Mouse (Mus musculus) spleen, postnatal 4 days (tissue): ENCODE data around the gene Sdc4.

Experiments used
- DNase-seq, 2 experiments: peaks; one replicate each; pipeline ENCODE4 v3.0.0; 2022; ENCODE audit warnings: low spot score in 2 of 2

Sdc4 gene

DNA sequence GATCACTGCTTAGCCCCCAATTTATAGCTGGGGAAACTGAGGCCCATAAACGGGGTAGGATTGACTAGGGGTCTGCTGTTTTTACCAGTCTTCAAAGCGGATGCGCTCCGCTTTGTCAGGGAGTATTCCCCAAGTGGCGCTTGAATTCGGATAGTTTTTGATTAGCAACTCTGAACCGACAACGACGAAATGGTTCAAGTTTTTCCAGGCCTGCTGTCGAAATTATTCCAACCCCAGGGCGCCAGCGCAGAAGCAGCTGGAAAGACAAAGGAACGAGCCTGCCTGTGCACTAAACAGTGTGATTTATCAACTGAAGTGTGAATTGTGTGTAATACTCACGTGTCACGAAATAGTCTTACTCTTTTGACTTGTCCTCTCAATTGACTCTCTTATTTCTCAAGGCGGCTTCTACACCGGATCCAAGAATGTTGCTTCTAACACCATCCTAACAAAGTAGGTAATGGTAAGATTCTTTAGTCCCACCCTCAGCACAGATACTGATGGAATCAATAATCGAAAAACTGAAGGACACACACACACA lies at the start of gene Sdc4:
TSS of gene Sdc4 (minus strand) at position 428 of the 541 bp plus-strand sequence.
- DNase-seq, result no peak

DNA sequence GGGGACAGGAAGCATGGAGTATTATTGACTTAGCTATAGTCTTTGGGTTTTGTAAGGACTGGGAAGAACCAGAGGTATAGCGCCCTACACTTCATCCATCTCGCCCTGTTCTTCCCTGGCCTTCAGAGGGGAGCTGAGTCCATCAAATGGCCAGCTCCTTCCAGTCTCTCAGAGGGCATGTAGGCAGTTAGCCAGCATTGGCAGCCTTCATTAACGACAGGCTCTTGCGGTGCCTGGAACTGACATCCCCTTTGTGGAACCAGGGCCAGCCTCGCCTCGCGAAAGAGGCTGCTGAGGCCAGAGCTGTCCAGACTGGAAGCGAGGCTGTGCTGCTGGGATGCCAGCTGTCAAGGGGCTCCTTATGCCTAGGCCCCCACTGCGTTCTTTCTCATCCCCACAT lies 44.1 kb upstream of the Sdc4 start:
- no peak for DNase-seq

DNA sequence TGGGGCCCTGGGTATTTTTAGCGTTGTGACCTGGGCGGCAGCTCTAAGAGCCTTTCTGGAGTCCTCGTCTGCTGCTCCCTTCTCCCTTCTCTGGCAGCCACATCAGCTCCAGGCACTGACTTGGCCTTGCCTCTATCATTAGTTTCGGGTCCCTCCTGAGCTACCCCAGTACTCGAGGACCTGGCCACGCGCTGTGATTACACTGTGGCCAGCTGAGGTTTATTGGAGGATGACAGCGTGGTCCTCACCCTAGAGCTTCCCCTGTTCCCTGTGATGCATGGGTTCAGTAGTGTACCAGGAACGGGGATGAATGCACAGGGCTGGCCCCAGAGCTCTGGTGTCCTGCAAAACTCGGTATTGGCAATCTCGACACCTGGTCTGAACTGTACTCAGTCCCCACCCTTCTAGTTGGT lies 43.4 kb upstream of the Sdc4 start:
- no peak for DNase-seq

DNA sequence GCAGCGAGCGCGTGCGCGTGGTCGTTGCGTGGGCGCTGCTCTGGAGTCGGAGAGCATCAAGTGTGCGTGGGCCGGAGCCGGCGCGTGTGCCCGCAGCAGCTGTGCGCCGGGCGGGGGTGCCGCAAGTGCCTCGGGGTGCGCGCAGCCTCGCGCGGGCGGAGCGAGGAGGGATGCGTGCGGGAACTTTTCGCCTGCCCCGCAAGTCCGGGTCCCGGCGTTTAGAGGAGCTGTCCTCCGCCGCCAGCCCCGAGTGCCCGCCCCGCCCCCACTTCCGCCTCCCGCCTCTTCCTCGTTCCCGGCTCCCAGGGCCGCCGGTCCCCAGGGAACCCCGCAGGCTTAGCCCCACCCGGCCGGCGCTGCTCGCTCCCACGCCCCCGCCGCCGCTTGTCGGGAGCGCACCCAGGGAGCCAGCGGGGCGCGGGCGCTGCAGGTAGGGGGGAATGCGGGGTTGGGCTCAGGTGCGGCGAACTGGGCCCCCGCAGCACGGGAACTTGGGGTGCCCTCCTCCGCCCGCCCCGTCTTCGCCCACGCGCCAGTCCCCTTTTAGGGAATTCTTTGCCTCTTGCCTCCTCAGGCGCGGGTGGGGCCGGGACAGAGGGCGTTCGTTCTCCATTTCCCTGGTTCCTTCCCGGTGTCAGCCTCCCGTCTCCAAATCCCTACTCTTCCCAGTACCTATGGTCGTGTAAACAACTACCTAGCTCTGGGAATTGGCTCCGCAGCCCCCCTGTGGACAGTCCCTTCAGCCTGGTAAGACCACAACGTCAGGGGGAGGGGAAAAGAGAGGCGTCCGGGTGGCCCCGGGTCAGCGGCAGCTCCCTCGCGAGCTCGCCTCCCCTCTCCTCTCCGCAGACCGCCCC lies 42.8 kb upstream of the Sdc4 start:
- no peak for DNase-seq

DNA sequence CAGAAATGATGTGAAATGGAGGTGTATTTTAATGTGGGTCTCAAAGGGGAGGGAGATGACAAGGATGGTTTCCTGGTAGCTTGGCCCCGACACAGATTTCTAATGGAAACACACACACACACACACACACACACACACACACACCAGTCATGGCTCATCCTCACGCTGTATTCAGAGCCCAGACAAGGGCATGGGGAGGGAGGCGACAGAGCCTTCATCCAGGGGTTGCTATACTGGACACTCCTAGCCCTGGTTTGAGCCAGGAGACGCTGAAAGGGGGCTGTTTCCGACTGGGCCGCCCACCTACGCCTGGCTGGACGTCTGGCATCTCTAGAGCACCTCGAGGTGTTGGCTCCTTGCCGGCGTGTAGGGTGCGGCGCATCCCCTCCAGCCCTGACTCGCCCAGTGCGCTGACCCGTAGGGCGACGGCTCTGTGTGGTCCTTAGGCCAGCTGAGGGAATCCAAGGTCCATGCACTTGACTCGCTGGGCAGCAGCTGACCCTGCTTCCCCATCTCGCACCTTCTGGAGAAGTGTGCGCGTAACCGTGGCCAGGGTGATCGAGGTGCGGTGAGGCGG lies 42.1 kb upstream of the Sdc4 start, which contains the start of gene Dbndd2:
TSS of gene Dbndd2 (plus strand) at position 426 of the 577 bp plus-strand sequence.
- DNase-seq, result no peak

DNA sequence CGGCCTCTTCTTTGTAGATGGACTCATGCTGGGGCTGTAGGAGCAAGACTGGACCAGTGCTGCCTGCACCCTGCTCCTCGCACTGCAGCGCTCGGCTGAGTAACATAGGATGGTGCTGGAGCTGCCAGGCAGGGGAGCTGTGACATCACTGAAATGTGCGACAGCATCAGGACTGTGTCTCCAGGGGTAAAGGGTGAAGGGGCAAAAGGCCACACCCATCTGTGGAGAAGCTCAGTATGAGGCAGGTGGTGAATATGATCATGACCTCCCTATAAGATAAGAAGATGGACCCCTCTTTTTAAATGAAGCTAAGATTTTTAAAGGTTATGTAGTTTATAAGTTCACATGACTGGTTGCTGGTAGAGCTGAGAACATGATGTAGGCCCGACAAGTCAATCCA lies 29.9 kb upstream of the Sdc4 start, which contains the start of gene Trp53tg5:
TSS of gene Trp53tg5 (minus strand) at position 101 of the 400 bp plus-strand sequence.
- DNase-seq, result no peak

DNA sequence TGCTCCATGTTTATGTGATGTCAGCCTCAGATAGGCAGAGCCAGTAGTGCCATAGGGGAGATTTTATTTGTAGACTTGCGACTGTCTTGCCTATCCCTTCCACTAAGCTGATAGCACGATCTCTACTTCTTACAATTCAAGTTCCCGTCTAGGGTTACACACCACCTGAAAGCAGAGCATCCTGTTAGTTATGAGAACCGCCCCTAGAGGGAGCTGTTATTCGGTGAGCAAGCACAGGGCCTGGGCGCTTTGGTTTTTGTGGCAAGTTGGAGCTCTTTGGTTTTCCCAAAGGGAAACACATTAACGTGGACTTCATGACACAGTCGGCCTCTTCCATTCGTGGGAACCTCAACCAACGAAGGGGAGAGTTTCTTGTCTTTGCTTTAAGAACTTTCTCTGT lies 26.6 kb upstream of the Sdc4 start:
- DNase-seq, result peak; percentile 62 to 79

DNA sequence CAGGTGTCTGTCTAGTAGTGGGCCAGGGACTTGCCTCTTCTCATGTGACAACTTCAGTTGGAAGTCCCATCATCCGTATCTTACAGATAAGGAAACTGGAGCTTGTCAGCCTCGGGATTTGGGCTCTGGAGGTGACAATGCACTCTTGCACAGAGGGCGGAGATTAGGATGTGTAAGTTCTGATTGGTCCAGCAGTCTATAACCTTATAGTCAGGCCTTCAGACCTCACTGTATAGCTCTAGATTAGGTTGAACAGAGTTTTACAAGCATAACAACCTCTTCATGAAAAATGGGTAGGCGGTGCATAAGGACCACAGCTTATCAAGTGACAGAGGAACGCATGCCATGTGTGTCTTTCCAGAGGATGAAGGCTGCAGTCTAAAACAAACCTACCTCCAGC lies 23.1 kb upstream of the Sdc4 start:
- no peak for DNase-seq

DNA sequence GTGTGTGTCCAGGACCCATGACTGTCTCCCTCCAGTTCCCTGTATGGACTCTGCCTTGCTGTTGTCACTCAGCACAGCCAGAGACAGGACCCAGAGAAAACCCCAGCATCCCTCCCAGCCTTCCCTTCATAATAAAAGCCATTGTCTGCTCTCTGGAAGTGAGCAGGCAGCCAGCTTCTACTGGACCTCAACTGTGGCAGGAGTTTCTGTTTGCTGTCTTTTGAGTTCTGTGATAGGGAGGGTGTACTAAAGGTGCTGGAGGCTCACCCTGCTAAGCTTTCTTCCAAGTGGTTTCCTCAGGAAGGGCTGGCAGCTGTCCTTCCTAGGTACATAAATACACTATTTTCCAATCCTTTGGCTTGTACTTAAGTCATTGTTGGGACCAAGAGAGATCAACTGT lies 21.5 kb upstream of the Sdc4 start:
- no peak for DNase-seq

DNA sequence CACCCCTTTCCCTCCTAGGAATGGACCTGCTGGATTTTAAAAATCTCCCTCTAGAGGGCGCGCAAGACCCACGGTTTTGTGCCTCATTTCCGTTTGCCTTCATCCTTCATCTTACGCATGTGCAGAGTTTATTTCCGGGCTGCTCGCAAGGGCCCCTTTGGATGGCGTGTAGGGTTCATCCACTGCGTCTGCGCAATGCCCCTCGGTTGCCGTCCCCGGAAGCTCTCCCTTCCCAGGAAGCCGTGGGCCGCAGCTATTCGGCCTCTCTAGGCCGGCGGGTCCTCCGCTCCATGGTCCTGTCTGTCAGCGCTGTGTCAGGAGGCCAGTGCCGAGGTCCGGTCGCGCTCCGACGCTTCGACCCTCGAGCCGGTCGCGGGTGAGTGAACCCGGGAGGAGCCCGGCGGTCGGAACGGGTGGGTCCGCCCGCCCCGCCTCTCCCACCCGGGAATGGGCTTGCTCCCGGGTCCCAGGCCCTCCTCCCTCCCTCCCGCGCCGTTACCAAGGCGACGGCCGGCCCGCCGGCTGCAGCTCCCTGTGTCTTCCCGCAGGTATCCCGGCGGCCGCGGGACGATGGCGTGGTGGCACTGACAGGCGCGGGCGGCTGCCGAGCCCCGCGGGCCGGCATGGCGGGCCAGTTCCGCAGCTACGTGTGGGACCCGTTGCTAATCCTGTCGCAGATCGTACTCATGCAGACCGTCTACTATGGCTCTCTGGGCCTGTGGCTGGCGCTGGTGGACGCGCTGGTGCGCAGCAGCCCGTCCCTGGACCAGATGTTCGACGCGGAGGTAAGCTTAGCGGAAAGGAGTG lies 17.3 kb upstream of the Sdc4 start, which contains the start of gene Gm20458:
TSS of gene Gm20458 (plus strand) at position 223 of the 807 bp plus-strand sequence.
- DNase-seq, result peak; percentile 90 to 94

DNA sequence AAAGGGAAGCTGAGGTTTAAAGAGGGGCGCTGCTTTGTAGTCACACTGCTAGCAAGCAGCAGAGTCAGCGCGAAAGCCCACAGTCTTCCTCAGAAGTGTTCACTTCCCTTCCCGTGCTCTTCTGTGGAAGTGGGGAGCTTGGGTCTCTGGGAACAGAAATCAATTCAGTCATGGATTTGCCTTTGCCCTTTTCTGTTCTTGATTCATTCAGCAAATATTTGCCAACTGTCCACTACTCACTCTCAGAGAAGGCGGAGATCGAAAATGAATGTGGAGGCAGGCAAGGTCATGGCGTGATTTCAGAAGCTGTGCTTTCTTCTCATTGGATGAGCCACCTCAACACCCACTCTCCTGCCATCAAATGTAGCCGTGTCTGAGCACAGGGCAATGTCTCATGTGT lies 14.8 kb upstream of the Sdc4 start:
- DNase-seq, result no peak

DNA sequence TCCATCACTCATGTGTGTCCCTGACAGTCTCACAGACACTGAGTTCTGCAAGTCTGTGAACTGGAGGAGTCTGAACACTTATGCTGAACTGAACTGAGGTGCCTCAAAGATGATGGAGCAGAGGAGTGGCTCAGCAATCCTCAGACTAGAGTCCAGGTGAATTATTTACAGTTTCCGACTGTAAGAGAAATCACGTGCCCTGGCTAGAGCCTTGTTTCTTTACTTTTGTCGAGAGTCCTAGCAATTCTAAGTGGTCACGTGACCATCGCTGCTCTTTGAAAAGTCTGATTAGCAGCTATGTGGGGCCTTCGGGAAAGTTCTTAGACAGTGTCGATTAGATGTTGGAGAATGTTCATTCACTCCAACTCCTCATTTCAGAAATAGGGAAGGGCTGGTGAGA lies 14.3 kb upstream of the Sdc4 start:
- DNase-seq, result no peak

DNA sequence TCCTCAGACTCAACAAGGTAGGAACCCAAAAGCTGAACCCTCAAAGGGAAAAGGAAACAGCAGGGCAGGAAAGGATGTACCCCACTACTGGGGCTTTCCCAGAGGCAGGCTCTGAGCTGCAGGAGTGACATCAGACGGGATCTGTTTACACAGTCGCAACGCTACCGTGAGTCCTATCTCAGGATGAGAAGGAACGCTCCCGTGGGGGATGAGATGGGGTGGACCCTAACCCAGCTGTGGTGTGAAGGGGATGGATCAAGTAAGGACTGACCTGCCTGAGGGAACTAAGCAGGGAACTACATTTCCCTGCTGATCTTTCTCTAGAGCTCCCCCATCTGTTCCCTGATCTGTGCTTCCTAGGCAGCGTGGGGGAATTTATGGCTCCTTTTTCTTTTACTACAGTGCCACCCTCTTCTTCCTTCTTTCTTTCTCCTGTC lies 13.2 kb upstream of the Sdc4 start, which contains the start of gene Sys1:
TSS of gene Sys1 (plus strand) at position 101 of the 437 bp plus-strand sequence.
- no peak for DNase-seq

DNA sequence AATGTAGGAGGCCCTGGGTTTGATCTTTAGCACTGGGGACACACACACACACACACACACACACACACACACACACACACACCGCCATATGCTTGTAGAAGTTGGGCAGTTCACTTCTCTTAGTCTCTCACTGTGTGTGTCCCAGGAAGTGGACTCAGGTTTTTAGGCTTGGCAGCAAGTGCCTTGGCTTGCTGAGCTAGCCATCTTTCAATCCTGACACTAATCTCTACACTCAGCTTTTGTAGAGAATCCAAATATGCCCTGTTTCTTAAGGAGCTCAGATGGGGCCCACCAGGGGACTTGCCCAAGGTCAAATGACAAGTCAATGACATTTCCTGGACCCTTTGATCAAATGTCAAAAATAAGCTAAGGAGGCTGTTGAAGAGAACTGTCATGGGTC lies 12.7 kb upstream of the Sdc4 start:
- DNase-seq, result no peak

DNA sequence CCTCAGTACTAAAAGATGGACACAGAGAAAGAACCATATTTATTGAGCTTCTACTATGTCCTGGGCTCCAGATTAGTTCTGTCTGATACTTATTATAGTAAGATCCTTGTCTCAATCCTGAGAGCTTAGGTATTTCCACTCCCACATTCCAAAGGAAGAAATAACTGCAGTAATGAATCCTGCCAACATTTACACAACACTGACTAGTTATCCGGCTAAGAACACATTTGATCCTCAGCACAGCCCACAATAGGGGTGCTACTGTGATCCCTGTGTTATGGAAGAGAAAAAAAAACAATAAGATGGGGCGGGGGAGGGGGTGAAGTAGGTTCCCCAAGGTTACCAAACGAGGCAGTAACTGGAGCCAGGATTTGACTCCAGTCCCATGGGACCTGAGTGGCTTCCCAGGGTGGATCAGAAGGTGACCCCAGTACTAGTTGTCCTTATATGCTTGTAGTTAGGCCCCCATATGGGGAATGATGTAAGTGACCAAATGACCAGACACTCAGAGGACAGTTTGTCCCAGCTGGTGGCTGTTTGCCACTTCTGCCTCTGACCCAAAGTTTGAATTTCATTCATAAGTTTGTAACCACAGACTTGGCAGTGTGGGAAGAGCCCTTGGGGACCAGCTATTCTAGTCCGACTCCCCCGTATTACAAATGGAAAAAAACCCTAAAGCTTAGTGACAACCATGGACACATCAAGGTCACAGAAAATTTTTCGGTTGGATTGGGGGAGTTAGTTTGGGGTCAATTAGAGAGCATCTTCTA lies 11.9 kb upstream of the Sdc4 start:
- DNase-seq, result no peak

DNA sequence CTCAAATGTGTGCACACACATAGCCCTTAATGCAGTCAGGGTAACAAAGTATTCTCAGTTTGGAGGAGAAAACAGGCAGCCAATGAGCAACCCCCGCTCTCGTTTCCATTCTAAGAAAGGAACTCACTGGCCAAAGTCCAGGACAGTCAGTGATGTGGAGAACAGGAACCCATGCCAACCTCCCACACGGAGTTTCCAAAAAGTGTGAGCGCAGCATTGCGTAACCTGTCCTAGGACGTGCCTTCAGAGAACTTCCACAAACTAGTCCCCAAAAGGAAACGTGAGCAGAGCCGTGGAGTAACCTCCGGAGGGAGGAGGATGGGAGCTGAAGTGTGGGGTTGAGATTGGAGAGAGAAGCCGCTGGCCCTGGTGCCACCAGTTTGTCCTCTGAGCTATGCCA lies 11.2 kb upstream of the Sdc4 start:
- DNase-seq, result no peak

DNA sequence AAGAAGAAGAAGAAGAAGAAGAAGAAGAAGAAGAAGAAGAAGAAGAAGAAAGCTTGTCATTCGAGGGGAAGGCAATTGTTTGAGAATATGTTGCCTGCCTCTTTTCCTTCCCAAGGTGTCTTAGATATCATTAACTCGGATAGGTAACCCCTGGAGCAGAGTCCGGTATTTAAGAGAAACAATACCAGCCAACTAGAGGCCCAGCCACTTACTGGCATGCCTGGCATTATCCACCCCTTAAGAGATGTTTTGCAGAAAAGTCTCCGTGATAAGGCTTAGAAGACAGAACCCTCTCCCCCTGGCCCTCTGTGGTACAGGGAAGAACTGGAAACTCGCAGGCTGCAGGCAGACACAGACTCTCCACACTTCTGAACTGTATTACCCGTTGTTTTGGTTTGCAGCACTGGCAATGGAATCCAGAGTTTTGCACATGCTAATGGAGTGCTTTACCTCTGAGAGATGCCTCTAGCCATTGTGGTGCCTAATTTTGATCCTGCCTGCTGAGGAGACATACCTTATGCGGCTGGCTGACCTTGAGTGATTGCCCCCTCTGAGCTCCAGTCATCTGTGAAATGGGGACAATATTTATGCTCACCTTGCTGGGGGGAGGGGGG lies 10.3 kb upstream of the Sdc4 start:
- DNase-seq, result no peak

DNA sequence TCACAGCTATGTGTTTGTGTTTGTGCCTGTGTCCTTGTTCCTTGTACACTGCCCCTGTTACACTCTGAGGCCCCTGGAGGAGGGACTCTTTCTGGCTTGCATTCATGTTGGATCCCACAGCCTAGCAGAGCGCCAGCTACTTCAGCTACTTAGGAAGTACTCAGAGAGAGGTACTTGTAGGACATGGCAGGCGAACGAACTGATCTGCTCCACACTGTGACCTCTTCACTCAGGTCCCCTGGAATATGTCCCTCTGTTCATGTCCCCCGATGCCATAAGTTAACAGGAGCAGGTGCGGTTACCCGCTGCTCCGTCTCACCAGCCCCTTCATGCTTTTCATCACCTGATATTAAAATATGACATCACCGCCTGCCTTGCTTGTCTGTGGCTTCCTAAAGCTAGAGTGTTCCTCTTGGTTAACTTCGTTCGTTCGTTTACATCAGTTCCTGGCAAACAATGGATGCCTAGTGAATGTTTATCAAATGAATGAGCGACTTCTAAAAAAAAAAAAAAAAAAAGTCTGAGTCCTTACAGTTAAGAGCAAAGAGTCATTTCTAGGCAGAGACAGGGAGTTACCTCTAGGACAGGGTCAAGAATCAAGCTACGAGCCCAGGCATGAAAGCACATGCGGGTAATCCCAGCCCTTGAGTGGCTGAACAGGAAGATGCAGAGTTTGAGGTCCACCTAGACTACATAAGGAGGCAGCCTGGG lies 9.5 kb upstream of the Sdc4 start:
- no peak for DNase-seq

DNA sequence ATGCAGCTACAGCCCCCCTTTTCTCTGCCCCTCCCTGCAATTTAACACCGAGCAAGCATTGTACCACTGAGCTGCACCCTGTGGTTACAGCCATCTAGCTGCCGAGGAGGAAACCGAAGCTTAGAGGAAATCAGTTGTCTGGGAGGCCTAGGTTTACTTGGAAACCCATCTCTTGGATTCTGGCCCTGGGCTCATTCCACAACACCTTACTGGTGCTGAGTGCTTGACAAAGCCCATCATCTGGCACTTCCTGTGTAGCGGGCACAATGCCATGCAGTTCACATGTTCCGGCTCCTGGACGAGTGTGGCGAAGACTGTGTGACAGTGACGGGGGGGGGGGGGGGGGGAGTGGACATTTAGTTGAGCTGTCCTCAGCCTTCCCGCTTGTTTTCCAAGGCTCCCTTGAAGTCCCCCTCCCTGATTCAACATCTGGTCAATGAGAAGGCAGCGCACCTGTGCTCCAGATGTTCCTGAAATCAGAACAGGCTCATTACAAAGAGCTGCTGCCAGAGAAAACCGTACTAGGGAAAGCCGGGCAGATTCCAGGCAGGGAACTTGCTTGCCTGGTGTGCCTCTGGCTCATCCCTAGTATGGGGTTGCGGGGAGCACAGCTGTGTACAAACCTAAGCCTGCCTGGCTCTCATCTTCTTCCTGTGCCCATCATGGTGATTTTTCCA lies 8.5 kb upstream of the Sdc4 start:
- DNase-seq, result no peak
